Mouse (Mus musculus): ENCODE measurements around the gene Vmn1r9. TPM values are rescaled to one million over a fixed set of nuclear protein-coding genes. Genes with fewer than 3 reads are reported as not detected.

Vmn1r9 gene
- polyA plus RNA-seq (2014; fragmentation: Illumina TruSeq; extraction: RNeasy Lipid Tissue Mini Kit (QIAGEN cat#74804); ENCODE audit: insufficient read depth, low read depth, low replicate concordance): not detected

DNA sequence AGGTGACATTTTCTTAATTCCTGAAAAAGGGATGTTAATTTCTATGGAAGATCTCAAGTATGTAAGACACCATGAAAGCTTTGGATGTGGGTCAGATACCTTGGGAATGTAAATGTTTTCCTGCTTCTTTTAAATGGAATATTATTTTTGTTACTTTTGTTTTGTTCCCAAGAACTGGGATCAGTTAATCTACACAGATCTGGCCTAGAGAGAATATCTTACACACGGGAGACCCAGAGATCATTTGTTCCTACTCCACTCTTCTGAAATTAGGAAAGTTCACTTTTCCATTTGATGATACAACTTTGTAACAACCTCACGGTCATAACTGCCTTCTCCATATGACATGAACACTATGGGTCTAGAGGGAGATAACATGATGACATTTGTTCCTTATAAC, at the start of gene Vmn1r9:
TSS of gene Vmn1r9 (plus strand) at position 301 of the 400 bp plus-strand sequence.

DNA sequence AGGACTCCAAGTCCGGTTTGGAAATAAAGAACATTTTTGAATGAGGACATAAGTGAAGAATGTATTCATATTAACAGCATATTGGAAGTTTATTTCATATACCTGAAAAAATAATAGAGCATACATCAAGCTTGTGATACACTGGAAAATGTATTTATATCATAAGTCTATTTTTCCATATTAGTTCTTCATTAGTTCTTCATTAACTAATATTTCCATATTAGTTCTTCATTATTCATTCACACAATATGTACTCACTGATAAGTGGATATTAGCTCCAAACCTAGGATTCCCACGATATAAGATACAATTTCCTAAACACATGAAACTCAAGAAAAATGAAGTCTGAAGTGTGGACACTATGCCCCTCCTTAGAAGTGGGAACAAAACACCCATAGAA, 41.4 kb upstream of the Vmn1r9 start, which contains the start of gene Vmn1r7:
TSS of gene Vmn1r7 (minus strand) at position 101 of the 400 bp plus-strand sequence.

DNA sequence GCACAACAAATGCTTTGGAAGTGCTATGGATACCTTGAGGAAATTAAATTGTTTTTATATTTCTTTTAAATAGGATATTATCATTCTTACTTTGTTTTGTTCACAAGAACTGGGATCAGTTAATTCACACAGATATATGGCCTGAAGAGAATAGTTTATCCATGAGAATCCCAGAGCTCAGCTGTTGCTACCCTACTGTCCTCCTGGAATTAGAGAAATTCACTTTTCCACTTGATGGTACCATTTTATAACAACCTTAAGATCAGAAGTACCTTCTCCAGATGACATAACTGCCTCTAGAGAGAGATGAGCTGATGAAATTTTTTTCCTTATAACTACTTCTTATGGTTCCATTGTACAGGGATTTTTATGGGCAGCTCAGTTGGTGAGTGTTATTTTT, 34.6 kb upstream of the Vmn1r9 start, which contains the start of gene Vmn1r8:
TSS of gene Vmn1r8 (plus strand) at position 301 of the 400 bp plus-strand sequence.

DNA sequence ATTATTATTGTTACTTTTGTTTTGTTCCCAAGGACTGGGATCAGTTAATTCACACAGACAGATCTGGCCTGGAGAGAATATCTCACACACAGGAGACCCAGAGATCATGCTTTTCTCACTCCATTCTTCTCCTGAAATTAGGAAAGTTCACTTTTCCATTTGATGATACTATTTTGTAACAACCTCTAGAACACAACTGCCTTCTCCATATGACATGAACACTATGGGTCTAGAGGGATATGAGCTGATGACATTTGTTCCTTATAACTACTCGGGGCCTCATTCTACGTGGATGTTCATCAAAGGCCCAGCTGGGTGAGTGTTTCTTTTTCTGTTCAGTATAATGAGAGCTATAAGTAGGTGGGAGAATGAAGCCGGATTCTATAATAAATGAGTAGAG, 42.6 kb downstream of the Vmn1r9 start, which contains the start of gene Vmn1r10:
TSS of gene Vmn1r10 (plus strand) at position 301 of the 400 bp plus-strand sequence.

Other genes starting within 250 kb of the Vmn1r9 start
- 79.3 TPM for gene Fkbp9, start 234.7 kb upstream of the Vmn1r9 start, polyA plus RNA-seq (2014; fragmentation: Illumina TruSeq; extraction: RNeasy Lipid Tissue Mini Kit (QIAGEN cat#74804); ENCODE audit: insufficient read depth, low read depth, low replicate concordance)
- 25.7 TPM for gene Nt5c3, start 142.9 kb upstream of the Vmn1r9 start, polyA plus RNA-seq (2014; fragmentation: Illumina TruSeq; extraction: RNeasy Lipid Tissue Mini Kit (QIAGEN cat#74804); ENCODE audit: insufficient read depth, low read depth, low replicate concordance)
- gene Vmn1r4, start 142.8 kb upstream of the Vmn1r9 start, polyA plus RNA-seq (2014; fragmentation: Illumina TruSeq; extraction: RNeasy Lipid Tissue Mini Kit (QIAGEN cat#74804); ENCODE audit: insufficient read depth, low read depth, low replicate concordance): 0.22 TPM
- not detected for gene Vmn1r5, start 96.5 kb upstream of the Vmn1r9 start, polyA plus RNA-seq (2014; fragmentation: Illumina TruSeq; extraction: RNeasy Lipid Tissue Mini Kit (QIAGEN cat#74804); ENCODE audit: insufficient read depth, low read depth, low replicate concordance)
- not detected for gene Vmn1r6, start 69.5 kb upstream of the Vmn1r9 start, polyA plus RNA-seq (2014; fragmentation: Illumina TruSeq; extraction: RNeasy Lipid Tissue Mini Kit (QIAGEN cat#74804); ENCODE audit: insufficient read depth, low read depth, low replicate concordance)
- not detected for gene Vmn1r7, start 41.5 kb upstream of the Vmn1r9 start, polyA plus RNA-seq (2014; fragmentation: Illumina TruSeq; extraction: RNeasy Lipid Tissue Mini Kit (QIAGEN cat#74804); ENCODE audit: insufficient read depth, low read depth, low replicate concordance)
- gene Vmn1r8, start 34.5 kb upstream of the Vmn1r9 start, polyA plus RNA-seq (2014; fragmentation: Illumina TruSeq; extraction: RNeasy Lipid Tissue Mini Kit (QIAGEN cat#74804); ENCODE audit: insufficient read depth, low read depth, low replicate concordance): not detected
- gene Vmn1r10, start 42.7 kb downstream of the Vmn1r9 start, polyA plus RNA-seq (2014; fragmentation: Illumina TruSeq; extraction: RNeasy Lipid Tissue Mini Kit (QIAGEN cat#74804); ENCODE audit: insufficient read depth, low read depth, low replicate concordance): not detected
- gene Vmn1r11, start 66.7 kb downstream of the Vmn1r9 start, polyA plus RNA-seq (2014; fragmentation: Illumina TruSeq; extraction: RNeasy Lipid Tissue Mini Kit (QIAGEN cat#74804); ENCODE audit: insufficient read depth, low read depth, low replicate concordance): not detected
- not detected for gene Vmn1r12, start 90.1 kb downstream of the Vmn1r9 start, polyA plus RNA-seq (2014; fragmentation: Illumina TruSeq; extraction: RNeasy Lipid Tissue Mini Kit (QIAGEN cat#74804); ENCODE audit: insufficient read depth, low read depth, low replicate concordance)
- gene Vmn1r13, start 136.5 kb downstream of the Vmn1r9 start, polyA plus RNA-seq (2014; fragmentation: Illumina TruSeq; extraction: RNeasy Lipid Tissue Mini Kit (QIAGEN cat#74804); ENCODE audit: insufficient read depth, low read depth, low replicate concordance): not detected
- gene Vmn1r14, start 164.9 kb downstream of the Vmn1r9 start, polyA plus RNA-seq (2014; fragmentation: Illumina TruSeq; extraction: RNeasy Lipid Tissue Mini Kit (QIAGEN cat#74804); ENCODE audit: insufficient read depth, low read depth, low replicate concordance): not detected
- gene Vmn1r15, start 191.2 kb downstream of the Vmn1r9 start, polyA plus RNA-seq (2014; fragmentation: Illumina TruSeq; extraction: RNeasy Lipid Tissue Mini Kit (QIAGEN cat#74804); ENCODE audit: insufficient read depth, low read depth, low replicate concordance): not detected